Mouse (Mus musculus) C3H10T1/2 (cell line): ENCODE measurements around the gene Hoxd8. TPM values are rescaled to one million over a fixed set of nuclear protein-coding genes. Genes with fewer than 3 reads are reported as not detected.

Source experiments
- polyA plus RNA-seq, 2 experiments: library from polyadenylated mRNA; unstranded; fragments of >200 nt; fragmentation: generic; extraction: Trizol; gene quantifications; one replicate each; pipeline ENCODE4 v1.2.1; 2012; ENCODE audit warnings: missing spikeins in 2 of 2

The Hoxd8 gene
- polyA plus RNA-seq: not detected

GRCm38 (mm10) chr2:74704393-74704998 is at the start of gene Hoxd8:
Gene Hoxd8, plus strand, starts transcription at chr2:74704615.

GRCm38 (mm10) chr2:74659507-74660005 is 44.9 kb upstream of the Hoxd8 start, which contains the start of gene Evx2:
Gene Evx2, minus strand, starts transcription at chr2:74659557.

GRCm38 (mm10) chr2:74667842-74668357 is 36.5 kb upstream of the Hoxd8 start, which contains the start of gene Hoxd13:
Gene Hoxd13, plus strand, starts transcription at chr2:74668310.

GRCm38 (mm10) chr2:74674881-74675665 is 29.3 kb upstream of the Hoxd8 start, which contains the start of gene Hoxd12:
Gene Hoxd12, plus strand, starts transcription at chr2:74675013.

GRCm38 (mm10) chr2:74678891-74679595 is 25.4 kb upstream of the Hoxd8 start, which contains the start of gene Hoxd11:
Gene Hoxd11, plus strand, starts transcription at chr2:74679557.

GRCm38 (mm10) chr2:74691022-74691951 is 13.1 kb upstream of the Hoxd8 start, which contains the start of gene Hoxd10:
Gene Hoxd10, plus strand, starts transcription at chr2:74691924.

GRCm38 (mm10) chr2:74697567-74698121 is 6.8 kb upstream of the Hoxd8 start, which contains the start of gene Hoxd9:
Gene Hoxd9, plus strand, starts transcription at chr2:74697727.

GRCm38 (mm10) chr2:74711721-74712621 is 7.6 kb downstream of the Hoxd8 start, which contains the start of the genes Hoxd3 and Hoxd4:
Gene Hoxd3, plus strand, starts transcription at chr2:74711927.
Gene Hoxd4, plus strand, starts transcription at chr2:74711929.

GRCm38 (mm10) chr2:74726551-74726950 is 22.1 kb downstream of the Hoxd8 start, which contains the start of gene Gm28230:
Gene Gm28230, plus strand, starts transcription at chr2:74726728.

Other genes starting within 250 kb of the Hoxd8 start
- 1 to 10 TPM in 1 of 2 experiments, under 1 TPM in 1; 0.34 to 2.5 TPM for gene Lnpk, start 125.2 kb upstream of the Hoxd8 start, polyA plus RNA-seq
- not detected for gene Evx2, start 45.1 kb upstream of the Hoxd8 start, polyA plus RNA-seq
- not detected for gene Hoxd13, start 36.3 kb upstream of the Hoxd8 start, polyA plus RNA-seq
- gene Hoxd12, start 29.6 kb upstream of the Hoxd8 start, polyA plus RNA-seq: not detected
- gene Hoxd11, start 25.1 kb upstream of the Hoxd8 start, polyA plus RNA-seq: not detected
- not detected for gene Hoxd10, start 12.7 kb upstream of the Hoxd8 start, polyA plus RNA-seq
- not detected for gene Hoxd9, start 6.9 kb upstream of the Hoxd8 start, polyA plus RNA-seq
- gene Hoxd3, start 7.3 kb downstream of the Hoxd8 start, polyA plus RNA-seq: not detected
- not detected for gene Hoxd4, start 7.3 kb downstream of the Hoxd8 start, polyA plus RNA-seq
- not detected for gene Gm28230, start 22.1 kb downstream of the Hoxd8 start, polyA plus RNA-seq
- not detected for gene Hoxd1, start 58.4 kb downstream of the Hoxd8 start, polyA plus RNA-seq
- gene Mtx2, start 121.2 kb downstream of the Hoxd8 start, polyA plus RNA-seq: 10 to 100 TPM in 1 of 2 experiments, 1 to 10 TPM in 1; 1.9 to 26.6 TPM